Mouse (Mus musculus) liver, embryonic 14.5 days (tissue): ENCODE measurements around the gene Zdhhc12.

Experiments
- CTCF ChIP-seq: IDR thresholded peaks from 2 replicates; pipeline ENCODE4 v1.5.1; 2016; ENCODE audit warnings: antibody characterized with exemption, low read depth, control low read depth
- EP300 ChIP-seq: IDR thresholded peaks from 2 replicates; pipeline ENCODE4 v1.6.1; 2016; ENCODE audit warnings: antibody characterized with exemption, low read depth

DNA sequence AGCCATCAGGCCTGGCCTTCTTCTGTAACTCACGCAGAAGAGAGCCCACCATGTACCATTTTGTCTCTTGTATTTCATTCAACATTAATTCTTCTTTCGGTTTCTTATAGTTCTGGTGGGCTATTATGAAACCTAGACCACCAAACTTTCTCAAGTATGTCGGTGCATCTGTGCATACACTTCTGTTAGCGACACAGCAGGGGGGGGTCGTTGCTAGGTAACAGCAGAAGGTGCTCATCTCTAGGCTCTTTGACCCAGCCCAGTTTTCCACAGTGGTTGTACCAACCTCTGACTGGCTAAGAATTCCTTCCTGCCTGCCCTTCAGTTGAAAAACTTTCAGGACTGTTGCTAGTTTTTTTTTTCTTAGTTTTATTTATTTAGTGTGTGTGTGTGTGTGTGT is 35.0 kb downstream of the Zdhhc12 start:
- no peak for TF ChIP-seq CTCF
- no peak for TF ChIP-seq EP300
